Mouse (Mus musculus) neural tube, embryonic 13.5 days (tissue): ENCODE measurements around the gene Tcf7. TPM values are rescaled to one million over a fixed set of nuclear protein-coding genes. Genes with fewer than 3 reads are reported as not detected.

ENCODE experiments used
- ATAC-seq: fragments of 200-750 bp; cut with Nextera tagmentation; 2 replicates; pipeline ENCODE4 v1.8.0; 2017; ENCODE audit warnings: low read depth, mild to moderate bottlenecking, moderate TSS enrichment, moderate library complexity
- H3K27ac ChIP-seq: fragments of 300-500 bp; sonication (generic); replicated peaks from 2 replicates; pipeline ENCODE4 v1.5.1; 2015; ENCODE audit warnings: moderate library complexity, mild to moderate bottlenecking, inconsistent platforms
- H3K27me3 ChIP-seq: fragments of 300-500 bp; sonication (generic); 2 replicates; pipeline ENCODE4 v1.6.1; 2015; ENCODE audit warnings: mild to moderate bottlenecking, inconsistent platforms
- H3K36me3 ChIP-seq: fragments of 300-500 bp; sonication (generic); 2 replicates; pipeline ENCODE4 v1.6.1; 2015; ENCODE audit warnings: mild to moderate bottlenecking, inconsistent platforms
- H3K4me1 ChIP-seq: fragments of 300-500 bp; sonication (generic); replicated peaks from 2 replicates; pipeline ENCODE4 v1.6.1; 2015; ENCODE audit warnings: inconsistent platforms
- H3K4me2 ChIP-seq: fragments of 300-500 bp; sonication (generic); 2 replicates; pipeline ENCODE4 v1.6.1; 2015; ENCODE audit warnings: inconsistent platforms, mild to moderate bottlenecking, moderate library complexity
- H3K4me3 ChIP-seq: fragments of 300-500 bp; sonication (generic); 2 replicates; pipeline ENCODE4 v1.5.1; 2015; ENCODE audit warnings: mild to moderate bottlenecking, inconsistent platforms
- H3K9ac ChIP-seq: fragments of 300-500 bp; sonication (generic); 2 replicates; pipeline ENCODE4 v1.6.1; 2015; ENCODE audit warnings: moderate library complexity, mild to moderate bottlenecking, inconsistent platforms
- H3K9me3 ChIP-seq: fragments of 300-500 bp; sonication (generic); 2 replicates; pipeline ENCODE4 v1.6.1; 2016; ENCODE audit warnings: inconsistent platforms
- WGBS: fragments of 180-500 bp; shearing (Covaris S2); methylation state at CpG from one replicate; pipeline ENCODE4 v1.1.7; 2015; 5-methylcytosine and 5-hydroxymethylcytosine counted together
- polyA plus RNA-seq: library from polyadenylated mRNA; unstranded; fragments of >200 nt; fragmentation: Nextera tagmentation; extraction: Ambion mirVana; gene quantifications from 2 replicates; pipeline ENCODE4 v1.2.1, GENCODE M21; 2015

The Tcf7 gene
- polyA plus RNA-seq, 1 experiment from 2014 or later = 5.9 TPM

- Histone ChIP-seq H3K4me1 (no peaks in the 10 kb centered on the region), H3K4me3 (no peak overlapping the region), H3K36me3 (peaks cover 6% of the 10 kb centered on the region; the same call in 1 of the 2 replicates), H3K9ac (no peak overlapping the region), H3K4me2 (no peak overlapping the region), H3K27me3 (no peaks in the 10 kb centered on the region), H3K27ac (no peak overlapping the region), H3K9me3 (no peaks in the 10 kb centered on the region)
- 76% methylated on average over 5 of the region's 5 CpGs for WGBS
- no peak for ATAC-seq
Observed at GRCm38 (mm10) chr11:52258711-52259110, 24.1 kb downstream of the Tcf7 start.

DNA sequence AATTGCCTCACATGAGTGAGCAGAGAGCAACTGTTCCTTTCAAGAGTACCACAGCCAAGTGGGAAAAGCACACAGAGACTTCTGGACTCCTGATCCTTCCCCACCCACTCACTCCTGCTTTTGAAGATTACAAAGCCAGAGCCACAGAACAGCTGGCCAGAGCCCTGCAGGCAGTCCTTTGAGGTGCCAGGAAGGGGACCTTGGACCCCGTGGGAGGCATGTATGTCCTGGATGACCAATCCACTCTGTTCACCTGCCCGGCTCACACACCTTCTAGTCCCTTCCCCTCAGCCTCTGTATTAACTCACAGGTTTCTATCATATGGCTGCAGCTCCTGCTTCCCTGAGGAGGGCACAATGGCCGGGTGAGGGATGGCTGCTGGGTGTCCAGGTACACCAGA lies 25.4 kb downstream of the Tcf7 start:
- Histone ChIP-seq H3K27ac (no peak overlapping the region), H3K4me3 (no peak overlapping the region), H3K4me1 (no peaks in the 10 kb centered on the region), H3K36me3 (peaks cover 6% of the 10 kb centered on the region; the same call in 1 of the 2 replicates), H3K9me3 (no peaks in the 10 kb centered on the region), H3K9ac (no peak overlapping the region), H3K27me3 (no peaks in the 10 kb centered on the region), H3K4me2 (no peak overlapping the region)
- 91% methylated on average over 3 of the region's 3 CpGs for WGBS
- no peak for ATAC-seq

GRCm38 (mm10) chr11:52255077-52255476 lies 27.7 kb downstream of the Tcf7 start:
- Histone ChIP-seq H3K36me3 (peaks cover 15% of the 10 kb centered on the region), H3K9ac (no peak overlapping the region), H3K4me2 (no peak overlapping the region), H3K4me3 (no peak overlapping the region), H3K9me3 (no peaks in the 10 kb centered on the region), H3K4me1 (no peaks in the 10 kb centered on the region), H3K27ac (no peak overlapping the region), H3K27me3 (no peaks in the 10 kb centered on the region)
- WGBS = 89% methylated on average over 8 of the region's 8 CpGs
- no peak for ATAC-seq

DNA sequence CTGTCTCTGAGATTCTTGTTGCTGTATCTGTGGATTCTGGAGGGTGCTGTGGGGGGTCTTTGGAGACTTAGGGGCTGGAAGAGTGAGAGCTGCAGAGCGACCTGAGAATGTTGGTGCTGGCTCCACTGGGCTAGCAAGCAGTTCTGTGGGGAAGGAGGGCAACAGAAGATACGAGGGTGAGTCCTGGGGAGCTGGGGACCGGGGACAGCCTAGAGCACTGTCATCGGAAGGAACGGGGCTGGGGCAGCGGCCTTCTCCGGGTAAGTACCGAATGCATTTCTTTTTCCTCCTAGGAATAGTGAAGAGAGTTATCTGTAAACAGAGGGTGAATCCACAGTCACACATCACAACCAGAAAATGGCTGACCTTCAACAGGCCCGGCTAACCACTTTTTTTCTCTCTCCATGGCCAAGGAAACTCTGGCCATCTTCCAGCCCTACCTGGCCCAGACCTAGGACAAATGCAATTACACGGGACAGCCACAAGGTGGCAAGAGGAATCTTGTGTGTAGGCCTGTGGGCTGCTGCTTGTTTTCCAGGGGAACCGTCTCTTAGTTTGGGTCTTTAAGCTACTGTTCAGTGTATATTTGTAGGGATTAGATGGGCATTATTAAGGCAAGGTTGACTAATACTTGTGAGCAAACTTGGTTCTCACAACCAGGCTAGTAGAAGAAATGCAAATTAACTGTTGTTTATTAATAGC lies 29.0 kb downstream of the Tcf7 start:
- H3K36me3 ChIP-seq = peaks cover 25% of the 10 kb centered on the region
- H3K9me3 ChIP-seq = no peaks in the 10 kb centered on the region
- no peak overlapping the region for H3K9ac ChIP-seq
- H3K4me3 ChIP-seq = no peak overlapping the region
- H3K27me3 ChIP-seq = no peaks in the 10 kb centered on the region
- peak; percentile 81 for ATAC-seq
- 72% methylated on average over 11 of the region's 11 CpGs for WGBS
- H3K4me2 ChIP-seq = no peak overlapping the region
- H3K4me1 ChIP-seq = no peaks in the 10 kb centered on the region
- no peak overlapping the region for H3K27ac ChIP-seq

DNA sequence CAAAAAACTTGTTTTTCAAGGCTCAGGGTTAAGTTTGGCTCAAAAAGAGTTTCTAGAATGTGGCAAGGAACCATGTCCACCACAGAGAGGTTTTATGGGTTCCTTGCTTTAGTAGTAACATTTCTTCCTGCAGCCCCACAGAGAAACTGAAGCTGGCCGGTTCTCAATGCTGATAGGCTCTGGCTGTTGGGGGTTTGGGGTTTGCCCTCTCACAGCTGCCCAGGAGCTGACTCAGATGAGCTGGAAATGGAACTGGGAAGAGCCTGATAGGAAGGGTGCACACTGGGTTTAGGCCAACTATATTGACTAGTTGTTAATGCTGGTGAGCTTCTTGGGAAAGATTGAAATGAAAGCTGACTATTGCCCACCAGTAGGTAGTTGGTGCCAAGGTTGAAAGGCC lies 30.1 kb downstream of the Tcf7 start:
- WGBS = 61% methylated on average over 1 of the region's 1 CpGs

DNA sequence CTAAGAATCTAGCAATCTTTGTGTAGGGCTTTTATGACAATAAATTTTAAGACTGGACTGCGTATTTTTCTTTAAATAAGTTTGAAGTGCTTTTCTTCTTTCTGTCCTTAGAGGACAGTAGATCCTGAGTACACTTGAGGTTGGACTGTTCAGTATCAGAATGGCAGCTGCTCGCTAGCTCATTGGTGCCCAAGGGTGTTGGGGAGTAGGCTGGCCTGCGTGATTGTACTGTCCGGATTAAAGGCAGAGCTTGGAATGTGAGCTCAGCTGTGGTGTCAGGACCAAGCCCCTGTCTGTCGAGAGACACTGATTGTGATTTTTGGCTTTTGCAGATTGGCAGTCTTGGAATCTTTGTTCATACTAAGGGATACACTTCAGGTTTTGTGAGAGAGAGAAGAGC lies 31.0 kb downstream of the Tcf7 start:
- no peak for ATAC-seq
- no peaks in the 10 kb centered on the region for H3K27me3 ChIP-seq
- 88% methylated on average over 5 of the region's 5 CpGs for WGBS

More for the DNA sequence above, 30.1 kb downstream of the Tcf7 start:
- H3K9me3 ChIP-seq = no peaks in the 10 kb centered on the region
- H3K4me1 ChIP-seq = no peaks in the 10 kb centered on the region
- H3K36me3 ChIP-seq = peaks cover 30% of the 10 kb centered on the region
- no peaks in the 10 kb centered on the region for H3K27me3 ChIP-seq
- no peak overlapping the region for H3K4me3 ChIP-seq
- ATAC-seq = no peak
- H3K4me2 ChIP-seq = no peak overlapping the region
- no peak overlapping the region for H3K27ac ChIP-seq
- no peak overlapping the region for H3K9ac ChIP-seq

DNA sequence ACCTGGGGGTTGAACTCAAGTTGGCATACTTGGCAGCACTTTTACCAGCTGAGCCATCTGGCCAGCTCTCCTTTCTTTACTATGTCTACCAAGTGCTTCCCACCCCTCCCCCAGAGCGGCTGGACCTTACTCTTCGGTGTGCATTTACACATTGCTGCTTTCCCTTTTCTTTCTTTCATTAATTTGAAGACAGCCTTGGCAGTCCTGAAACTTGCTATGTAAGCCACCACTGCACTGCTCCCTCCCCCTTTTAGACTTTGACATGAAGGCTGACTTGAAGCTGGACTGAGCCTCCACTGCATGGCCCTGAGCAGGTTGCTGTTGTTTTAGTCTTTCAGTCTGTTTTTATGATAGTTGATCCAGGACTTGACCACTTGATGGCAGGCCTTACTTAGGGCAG lies 33.4 kb downstream of the Tcf7 start:
- Histone ChIP-seq H3K27ac (no peak overlapping the region), H3K4me3 (no peak overlapping the region), H3K36me3 (peaks cover 54% of the 10 kb centered on the region), H3K4me1 (no peaks in the 10 kb centered on the region), H3K9ac (no peak overlapping the region), H3K27me3 (no peaks in the 10 kb centered on the region), H3K4me2 (no peak overlapping the region), H3K9me3 (no peaks in the 10 kb centered on the region)
- WGBS = 93% methylated on average over 2 of the region's 2 CpGs
- ATAC-seq = no peak

More for the DNA sequence above, 31.0 kb downstream of the Tcf7 start:
- H3K27ac ChIP-seq = no peak overlapping the region
- H3K9ac ChIP-seq = no peak overlapping the region
- H3K9me3 ChIP-seq = no peaks in the 10 kb centered on the region
- H3K4me1 ChIP-seq = no peaks in the 10 kb centered on the region
- no peak overlapping the region for H3K4me3 ChIP-seq
- no peak overlapping the region for H3K4me2 ChIP-seq
- peaks cover 34% of the 10 kb centered on the region for H3K36me3 ChIP-seq

- no peaks in the 10 kb centered on the region for H3K9me3 ChIP-seq
- ATAC-seq = no peak
- H3K36me3 ChIP-seq = peaks cover 71% of the 10 kb centered on the region
- H3K27me3 ChIP-seq = no peaks in the 10 kb centered on the region
- H3K27ac ChIP-seq = no peak overlapping the region
- H3K4me1 ChIP-seq = no peaks in the 10 kb centered on the region
- WGBS = 87% methylated on average over 4 of the region's 4 CpGs
- no peak overlapping the region for H3K4me2 ChIP-seq
- H3K4me3 ChIP-seq = no peak overlapping the region
- no peak overlapping the region for H3K9ac ChIP-seq
Observed at GRCm38 (mm10) chr11:52240898-52241542, 41.8 kb downstream of the Tcf7 start.

- no peak overlapping the region for H3K4me3 ChIP-seq
- no peaks in the 10 kb centered on the region for H3K9me3 ChIP-seq
- H3K27ac ChIP-seq = no peak overlapping the region
- H3K9ac ChIP-seq = no peak overlapping the region
- peak overlapping the region; percentile 90; the same call in 1 of the 2 replicates for H3K4me2 ChIP-seq
- H3K4me1 ChIP-seq = peaks cover 32% of the 10 kb centered on the region
- ATAC-seq = no peak
- peaks cover 32% of the 10 kb centered on the region for H3K36me3 ChIP-seq
- no peaks in the 10 kb centered on the region for H3K27me3 ChIP-seq
Observed at GRCm38 (mm10) chr11:52234509-52234908, 48.3 kb downstream of the Tcf7 start.

- peaks cover 32% of the 10 kb centered on the region for H3K4me1 ChIP-seq
Observed at GRCm38 (mm10) chr11:52233906-52234305, 48.9 kb downstream of the Tcf7 start.

DNA sequence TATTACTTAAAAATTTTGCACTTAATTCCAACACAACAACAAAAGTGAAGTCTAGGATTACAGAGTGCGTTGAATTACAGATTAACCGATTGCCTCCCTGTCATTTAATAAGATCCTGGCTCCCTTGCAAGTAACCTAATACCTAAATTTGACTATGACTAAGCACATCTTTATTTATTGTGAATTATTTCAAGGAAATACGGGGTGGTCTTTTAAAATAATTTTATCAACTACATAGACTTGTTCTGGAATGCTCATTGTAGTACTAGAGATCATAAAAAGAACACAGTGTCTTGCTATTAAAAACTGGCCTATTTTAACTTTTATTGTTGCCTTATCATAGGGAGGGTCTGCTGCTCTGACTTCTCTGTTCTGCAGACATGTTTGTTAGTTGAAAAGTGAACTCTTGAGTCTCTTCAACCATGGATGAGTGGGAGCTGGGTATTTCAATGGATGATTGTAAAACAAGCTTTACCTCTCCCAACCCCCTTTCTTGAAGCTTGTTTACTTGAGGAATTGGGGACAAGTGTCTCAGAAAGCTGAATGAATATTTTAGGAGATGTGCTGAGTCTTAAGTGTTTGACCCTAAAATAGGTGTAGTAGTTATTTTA lies 49.7 kb downstream of the Tcf7 start:
- no peak for ATAC-seq
- Histone ChIP-seq H3K27ac (no peak overlapping the region), H3K9me3 (no peaks in the 10 kb centered on the region), H3K36me3 (peaks cover 21% of the 10 kb centered on the region), H3K27me3 (no peaks in the 10 kb centered on the region), H3K4me3 (peak overlapping the region; percentile 98), H3K4me2 (peak overlapping the region; percentile 90), H3K4me1 (peaks cover 32% of the 10 kb centered on the region), H3K9ac (peak overlapping the region; percentile 98)
- WGBS = 50% methylated on average over 3 of the region's 3 CpGs

More at GRCm38 (mm10) chr11:52233906-52234305, 48.9 kb downstream of the Tcf7 start:
- H3K27ac ChIP-seq = no peak overlapping the region
- ATAC-seq = no peak
- no peaks in the 10 kb centered on the region for H3K27me3 ChIP-seq
- 100% methylated on average over 1 of the region's 1 CpGs for WGBS
- no peak overlapping the region; the same call in 1 of the 2 replicates for H3K4me3 ChIP-seq
- H3K9ac ChIP-seq = no peak overlapping the region
- peak overlapping the region; percentile 90 for H3K4me2 ChIP-seq
- peaks cover 27% of the 10 kb centered on the region for H3K36me3 ChIP-seq
- H3K9me3 ChIP-seq = no peaks in the 10 kb centered on the region
